8 mouse cellular contexts compared by ENCODE assay signal in genomic region chr10:95894856-95895386, GRCm38 (mm10). TPM values are rescaled to one million over a fixed set of nuclear protein-coding genes. Genes with fewer than 3 reads are reported as not detected.
DNase-seq lines count a peak whose midpoint lies in the region; ATAC-seq and TF ChIP-seq lines count a peak whose summit lies in the region.

No protein-coding gene starts in this region.

- H3K36me3 ChIP-seq in heart, embryonic 15.5 days, result no peaks in the 10 kb centered on the region
- no peaks in the 10 kb centered on the region for H3K36me3 ChIP-seq in liver, embryonic 11.5 days (ENCODE audit: control insufficient read depth, insufficient read depth, low read length)
- H3K36me3 ChIP-seq in stomach, embryonic 14.5 days (ENCODE audit: control insufficient read depth, insufficient read depth, low read length), result no peaks in the 10 kb centered on the region

- peaks cover 3% of the 10 kb centered on the region for H3K4me1 ChIP-seq in heart, embryonic 15.5 days (replicated peaks)
- H3K4me1 ChIP-seq in liver, embryonic 11.5 days (replicated peaks; ENCODE audit: control insufficient read depth, insufficient read depth, low read length), result 0 out of 2 replicates have a peak, but pooled peaks cover 3% of the 10 kb centered on the region
- H3K4me1 ChIP-seq in stomach, embryonic 14.5 days (ENCODE audit: control insufficient read depth, insufficient read depth, low read length), result no peaks in the 10 kb centered on the region

- 33% methylated on average over 10 of the region's 10 CpGs for WGBS in heart, embryonic 15.5 days
- 36% methylated on average over 10 of the region's 10 CpGs for WGBS in liver, embryonic 11.5 days
- 38% methylated on average over 10 of the region's 10 CpGs for WGBS in stomach, embryonic 14.5 days

- peak overlapping the region; percentile 21; the same call in 1 of the 2 replicates for H3K27ac ChIP-seq in heart, embryonic 15.5 days
- H3K27ac ChIP-seq in liver, embryonic 11.5 days (ENCODE audit: low read depth, low read length), result no peak overlapping the region
- H3K27ac ChIP-seq in stomach, embryonic 14.5 days (ENCODE audit: low read length), result no peak overlapping the region

- peak; percentile 24 to 36 for DNase-seq in CD8-positive naive resting alpha-beta T cell, adult 2 months (ENCODE audit: low read depth in 2 of 2, low spot score in 2 of 2)
- peak; percentile 89 for DNase-seq in brain, embryonic 14.5 days (ENCODE audit: low read depth)
- DNase-seq in fibroblast of lung, adult 2 months (ENCODE audit: low read depth), result peak; percentile 59
- peak; percentile 69 for DNase-seq in kidney, postnatal 14 days
- peak; percentile 49 for DNase-seq in liver, embryonic 11.5 days (ENCODE audit: low spot score)

- peak overlapping the region; percentile 45 for H3K4me3 ChIP-seq in heart, embryonic 15.5 days
- H3K4me3 ChIP-seq in liver, embryonic 11.5 days (ENCODE audit: low read depth, low read length), result peak overlapping the region; percentile 40
- peak overlapping the region; percentile 23; the same call in 1 of the 2 replicates for H3K4me3 ChIP-seq in stomach, embryonic 14.5 days (ENCODE audit: low read depth, low read length)

- peak overlapping the region; percentile 65 for H3K4me2 ChIP-seq in heart, embryonic 15.5 days
- peak overlapping the region; percentile 74 for H3K4me2 ChIP-seq in liver, embryonic 11.5 days
- peak overlapping the region; percentile 51 for H3K4me2 ChIP-seq in stomach, embryonic 14.5 days (replicated peaks; ENCODE audit: low read depth, low read length)

- TF ChIP-seq POLR2A in brain, embryonic 14.5 days (IDR thresholded peaks at IDR 0.05; ENCODE audit: borderline replicate concordance, extremely low read depth, insufficient read depth, insufficient read length, poor library complexity, severe bottlenecking), result no peak

- peak; percentile 71 for ATAC-seq in heart, embryonic 15.5 days (replicated peaks; ENCODE audit: insufficient number of reproducible peaks, insufficient read depth, low FRiP score, low read depth)
- 0 out of 2 replicates have a peak, but pooled peaks have one; percentile 56 for ATAC-seq in liver, embryonic 11.5 days (replicated peaks; ENCODE audit: low FRiP score)
- ATAC-seq in monocyte, adult 5-6 weeks (replicated peaks; ENCODE audit: insufficient number of reproducible peaks, low FRiP score, low TSS enrichment, poor library complexity, severe bottlenecking), result peak; percentile 67; the same call in 1 of the 2 replicates
- peak; percentile 57; the same call in 1 of the 2 replicates for ATAC-seq in stomach, embryonic 14.5 days (ENCODE audit: insufficient number of reproducible peaks, insufficient read depth, low FRiP score, low read depth)

- H3K9ac ChIP-seq in heart, embryonic 15.5 days, result peak overlapping the region; percentile 40
- H3K9ac ChIP-seq in liver, embryonic 11.5 days (ENCODE audit: low read depth, low read length), result no peak overlapping the region
- no peak overlapping the region for H3K9ac ChIP-seq in stomach, embryonic 14.5 days (replicated peaks; ENCODE audit: low read depth, low read length)

- H3K27me3 ChIP-seq in heart, embryonic 15.5 days, result no peaks in the 10 kb centered on the region
- no peaks in the 10 kb centered on the region for H3K27me3 ChIP-seq in liver, embryonic 11.5 days (replicated peaks; ENCODE audit: control insufficient read depth, insufficient read depth, low read length)
- H3K27me3 ChIP-seq in stomach, embryonic 14.5 days (ENCODE audit: control insufficient read depth, insufficient read depth, low read length), result no peaks in the 10 kb centered on the region

- peak; percentile 86 for TF ChIP-seq CTCF in brain, embryonic 14.5 days (IDR thresholded peaks at IDR 0.05; ENCODE audit: borderline replicate concordance, extremely low read depth, insufficient read depth, insufficient read length)

- no peaks in the 10 kb centered on the region for H3K9me3 ChIP-seq in heart, embryonic 15.5 days (replicated peaks)
- H3K9me3 ChIP-seq in liver, embryonic 11.5 days (ENCODE audit: control insufficient read depth, low read length), result no peaks in the 10 kb centered on the region
- no peaks in the 10 kb centered on the region for H3K9me3 ChIP-seq in stomach, embryonic 14.5 days (ENCODE audit: control insufficient read depth, low read depth, low read length)

RNA-seq across cellular contexts. Expression of gene Eea1, which starts 45.5 kb away (rescaled TPM):
- polyA plus RNA-seq in brain, embryonic 14.5 days (2012; rRNA removed), result 8.7 and 12.5 TPM in 2 replicates
- 17.4 and 18.4 TPM in 2 replicates for polyA plus RNA-seq in heart, embryonic 15.5 days (2015; fragmentation: Nextera tagmentation; extraction: Ambion mirVana)
- polyA plus RNA-seq in liver, embryonic 11.5 days (2014; fragmentation: Nextera tagmentation; extraction: Ambion mirVana), result 14.1 and 14.4 TPM in 2 replicates
- 22.9 to 50.7 TPM (median 30.9 TPM) in 3 replicates for total RNA-seq in monocyte, adult 5-6 weeks (2017)
- polyA plus RNA-seq in stomach, embryonic 14.5 days (2014; fragmentation: Nextera tagmentation; extraction: Ambion mirVana), result 24.0 and 27.8 TPM in 2 replicates

RNA-seq across cellular contexts. Expression of gene Gm33543, which starts 52.2 kb away (rescaled TPM):
- not detected in 2 replicates for polyA plus RNA-seq in brain, embryonic 14.5 days (2012; rRNA removed)
- polyA plus RNA-seq in heart, embryonic 15.5 days (2015; fragmentation: Nextera tagmentation; extraction: Ambion mirVana), result not detected in 2 replicates
- not detected in 2 replicates for polyA plus RNA-seq in liver, embryonic 11.5 days (2014; fragmentation: Nextera tagmentation; extraction: Ambion mirVana)
- total RNA-seq in monocyte, adult 5-6 weeks (2017), result not detected in 3 replicates
- not detected in 2 replicates for polyA plus RNA-seq in stomach, embryonic 14.5 days (2014; fragmentation: Nextera tagmentation; extraction: Ambion mirVana)

Comparison
In these comparisons a context has a peak if more than half of its experiments do, and no peak if none do; other contexts are left out.
1. DNase-seq: peak in every context shown above with its lines; median percentile 89 in brain, embryonic 14.5 days; 69 in kidney, postnatal 14 days; 59 in fibroblast of lung, adult 2 months; 49 in liver, embryonic 11.5 days; 30 in CD8-positive naive resting alpha-beta T cell, adult 2 months.